Comparison of ENCODE assay signal across 16 mouse cellular contexts in the genomic region with DNA sequence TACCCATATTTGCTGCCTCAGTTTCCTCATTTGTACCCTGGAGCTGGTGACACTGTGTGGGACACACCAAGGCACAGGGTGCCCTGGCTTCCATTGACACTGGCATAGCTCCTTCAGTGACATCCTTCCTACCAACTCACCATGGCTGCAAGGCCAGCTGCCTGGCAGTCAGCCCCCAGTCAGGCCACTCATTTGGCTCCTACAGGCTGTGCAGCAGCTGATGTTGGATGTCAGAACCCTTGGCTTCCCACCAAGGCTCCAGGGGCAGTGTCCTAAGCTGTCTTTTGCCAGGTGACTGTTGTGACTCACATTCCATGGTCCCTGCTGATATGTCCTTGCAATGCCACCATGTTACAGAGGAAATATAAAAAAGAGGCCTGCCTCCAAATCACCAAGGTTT. TPM values are rescaled to one million over a fixed set of nuclear protein-coding genes. Genes with fewer than 3 reads are reported as not detected.
DNase-seq lines count a peak whose midpoint lies in the region; ATAC-seq lines count a peak whose summit lies in the region.
"Had no signal": no experiment of that assay in that cellular context is flagged by ENCODE, and none has a peak within 500 bp of the region (broad histone marks: within the 10 kb centered on the region; RNA-seq: fewer than 3 reads in every experiment).

No protein-coding gene starts in this region.

- no peak overlapping the region for H3K9ac ChIP-seq in kidney, embryonic 15.5 days
- H3K9ac ChIP-seq: hindbrain, embryonic 14.5 days; liver, embryonic 15.5 days; midbrain, embryonic 15.5 days; stomach, embryonic 15.5 days had no signal

- H3K27ac ChIP-seq in kidney, embryonic 15.5 days = no peak overlapping the region
- H3K27ac ChIP-seq: hindbrain, embryonic 14.5 days; layer of hippocampus, adult 2 months; liver, embryonic 15.5 days; midbrain, embryonic 15.5 days; stomach, embryonic 15.5 days had no signal

- ATAC-seq in kidney, embryonic 15.5 days (replicated peaks; ENCODE audit: low FRiP score) = no peak
- ATAC-seq: midbrain, embryonic 15.5 days had no signal

- H3K4me3 ChIP-seq in kidney, embryonic 15.5 days (replicated peaks) = no peak overlapping the region
- H3K4me3 ChIP-seq: layer of hippocampus, adult 2 months; liver, embryonic 15.5 days; midbrain, embryonic 15.5 days; stomach, embryonic 15.5 days had no signal

- H3K4me2 ChIP-seq in kidney, embryonic 15.5 days = no peak overlapping the region
- H3K4me2 ChIP-seq: hindbrain, embryonic 14.5 days; liver, embryonic 15.5 days; midbrain, embryonic 15.5 days; stomach, embryonic 15.5 days had no signal

- no peaks in the 10 kb centered on the region for H3K36me3 ChIP-seq in kidney, embryonic 15.5 days
- H3K36me3 ChIP-seq: liver, embryonic 15.5 days; midbrain, embryonic 15.5 days; stomach, embryonic 15.5 days had no signal

- H3K27me3 ChIP-seq in kidney, embryonic 15.5 days = no peaks in the 10 kb centered on the region
- H3K27me3 ChIP-seq: liver, embryonic 15.5 days; midbrain, embryonic 15.5 days; stomach, embryonic 15.5 days had no signal

- intact Hi-C loops in left cerebral cortex, postnatal 4 days (cut with DNase I) = no loop called here

- peaks cover 13% of the 10 kb centered on the region for H3K4me1 ChIP-seq in kidney, embryonic 15.5 days
- H3K4me1 ChIP-seq: liver, embryonic 15.5 days; midbrain, embryonic 15.5 days; stomach, embryonic 15.5 days had no signal

- DNase-seq in left cerebral cortex, postnatal 4 days = peak; percentile 51
- no peak for DNase-seq in left cerebral cortex, adult 8-10 months (ENCODE audit: low spot score in 2 of 2)
- peak; percentile 71 for DNase-seq in adrenal gland, postnatal 25 days
- peak; percentile 40 to 67 for DNase-seq in gastrocnemius, postnatal 4 days (ENCODE audit: low spot score in 2 of 2)
- DNase-seq in skeletal muscle tissue, adult 2 months (ENCODE audit: low read depth, low spot score) = peak; percentile 61
- no peak for DNase-seq in urinary bladder, postnatal 4 days (ENCODE audit: low spot score in 2 of 2)
- DNase-seq: cerebellum, adult 2 months; kidney, adult 9 months; thymus, postnatal 25 days had no signal

- H3K9me3 ChIP-seq in kidney, embryonic 15.5 days (replicated peaks) = no peaks in the 10 kb centered on the region
- H3K9me3 ChIP-seq: liver, embryonic 15.5 days; midbrain, embryonic 15.5 days; stomach, embryonic 15.5 days had no signal

RNA-seq across cellular contexts. Expression of a gene that starts 37.8 kb away (rescaled TPM):
- 10 to 100 TPM; 16.1 to 17.3 TPM for total RNA-seq in left cerebral cortex, postnatal 4 days (2021)
- 10 to 100 TPM in 1 of 4 experiments, 1 to 10 TPM in 3; 7.5 to 11.3 (median 7.8) TPM for total RNA-seq in left cerebral cortex, adult 8-10 months (2022)
- total RNA-seq in adrenal gland, postnatal 25 days (2021) = 5.3 TPM in 2 replicates
- total RNA-seq in gastrocnemius, postnatal 4 days (2021) = 10 to 100 TPM; 10.5 to 14.1 TPM
- polyA plus RNA-seq in kidney, embryonic 15.5 days (2015; fragmentation: Nextera tagmentation; extraction: Ambion mirVana) = 4.6 TPM in 2 replicates
- total RNA-seq: neutrophil, adult 5-6 weeks had no signal

RNA-seq across cellular contexts. Expression of a gene that starts 58.5 kb away (rescaled TPM):
- total RNA-seq in left cerebral cortex, postnatal 4 days (2021) = 1 to 10 TPM; 1.2 to 1.6 TPM
- under 1 TPM; 0.15 to 0.66 (median 0.22) TPM for total RNA-seq in left cerebral cortex, adult 8-10 months (2022)
- 0.27 TPM in 1 of 2 replicates, not detected in the other for total RNA-seq in adrenal gland, postnatal 25 days (2021)
- under 1 TPM; 0.07 to 0.31 TPM for total RNA-seq in gastrocnemius, postnatal 4 days (2021)
- polyA plus RNA-seq in kidney, embryonic 15.5 days (2015; fragmentation: Nextera tagmentation; extraction: Ambion mirVana) = 1.2 and 1.3 TPM in 2 replicates
- total RNA-seq: neutrophil, adult 5-6 weeks had no signal

Comparison
In these comparisons a context has a peak if more than half of its experiments do, and no peak if none do; other contexts are left out.
1. DNase-seq: peak in left cerebral cortex, postnatal 4 days (single experiment), adrenal gland, postnatal 25 days (single experiment), gastrocnemius, postnatal 4 days (2 of 2) and skeletal muscle tissue, adult 2 months (single experiment); none in left cerebral cortex, adult 8-10 months (0 of 2) and urinary bladder, postnatal 4 days (0 of 2).